Mouse (Mus musculus) heart, embryonic 16.5 days (tissue): ENCODE measurements at regions not wholly inside any gene's neighbourhood (a gene's known extent, or its start where the extent isn't known, plus 50 kb on each side); places are given as distances from the start of the nearest gene placed in this dataset.
A peak's percentile ranks its signal among the peaks of the same experiment; 100 is the strongest.
"Not testable (repeated sequence)": the region's sequence is repeated elsewhere in the genome, so short reads cannot be mapped to it uniquely, and the experiment has no call there.

Experiments used
- ATAC-seq: fragments of 200-750 bp; cut with Nextera tagmentation; replicated peaks from 2 replicates; pipeline ENCODE4 v1.8.0; 2017; ENCODE audit warnings: moderate number of reproducible peaks; ENCODE audit not compliant: insufficient read depth, low FRiP score; ENCODE audit errors: extremely low read depth
- H3K27ac ChIP-seq: fragments of 300-500 bp; sonication (generic); 2 replicates; pipeline ENCODE4 v1.5.1; 2014; ENCODE audit warnings: mild to moderate bottlenecking, low read length, control low read depth, moderate library complexity
- H3K27me3 ChIP-seq: fragments of 300-500 bp; sonication (generic); 2 replicates; pipeline ENCODE4 v1.6.1; 2014; ENCODE audit warnings: low read length, mixed read lengths; ENCODE audit not compliant: control insufficient read depth, insufficient read depth
- H3K36me3 ChIP-seq: fragments of 300-500 bp; sonication (generic); 2 replicates; pipeline ENCODE4 v1.6.1; 2014; ENCODE audit not compliant: control insufficient read depth, insufficient read depth
- H3K4me1 ChIP-seq: fragments of 300-500 bp; sonication (generic); 2 replicates; pipeline ENCODE4 v1.6.1; 2014; ENCODE audit warnings: low read length, mixed read lengths; ENCODE audit not compliant: control insufficient read depth, insufficient read depth
- H3K4me2 ChIP-seq: fragments of 300-500 bp; sonication (generic); 2 replicates; pipeline ENCODE4 v1.6.1; 2014; ENCODE audit warnings: low read depth, mild to moderate bottlenecking, control low read depth, low read length
- H3K4me3 ChIP-seq: fragments of 300-500 bp; sonication (generic); 2 replicates; pipeline ENCODE4 v1.5.1; 2014; ENCODE audit warnings: mild to moderate bottlenecking, control low read depth, low read length
- H3K9ac ChIP-seq: fragments of 300-500 bp; sonication (generic); 2 replicates; pipeline ENCODE4 v1.6.1; 2014; ENCODE audit warnings: low read length, control low read depth
- H3K9me3 ChIP-seq: fragments of 300-500 bp; sonication (generic); replicated peaks from 2 replicates; pipeline ENCODE4 v1.6.1; 2016; ENCODE audit warnings: low read length; ENCODE audit not compliant: control insufficient read depth
- WGBS: fragments of 180-500 bp; shearing (Covaris S2); extraction: QIAGEN DNeasy Blood & Tissue Kit; methylation state at CpG from one replicate; pipeline ENCODE4 v1.1.7; 2014; 5-methylcytosine and 5-hydroxymethylcytosine counted together

DNA sequence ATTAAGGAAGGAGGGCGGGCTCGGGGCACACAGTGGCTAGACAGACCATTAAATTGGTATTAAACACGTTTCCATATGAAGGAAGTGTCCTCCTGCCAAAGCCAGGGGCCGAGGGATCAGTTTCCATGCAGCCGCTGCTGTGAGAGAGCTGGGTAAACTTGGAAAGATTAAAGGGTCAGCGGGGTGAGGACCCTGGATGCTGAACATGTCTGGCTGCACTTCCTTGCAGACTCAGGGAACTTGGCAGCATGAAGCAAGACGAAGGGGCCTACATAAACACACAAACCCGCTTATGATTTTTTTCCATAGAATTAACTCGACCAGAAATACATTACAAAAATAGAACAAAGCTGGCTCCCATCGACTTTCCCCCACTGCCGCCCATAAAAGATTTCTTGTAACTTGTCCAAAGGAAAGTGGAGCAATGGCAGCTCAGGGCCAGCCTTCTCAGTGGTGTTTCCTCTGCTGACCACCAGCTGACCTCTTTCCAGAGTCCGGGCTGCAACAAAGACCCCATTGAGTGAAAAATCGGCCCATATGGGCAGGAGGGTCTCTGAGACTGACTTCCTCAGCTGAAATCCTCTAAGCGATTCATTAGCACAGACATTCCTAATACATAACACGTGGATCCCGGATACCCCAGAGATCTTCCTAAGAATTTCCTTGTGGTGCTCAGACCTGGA, 141.0 kb upstream of the Tmc3 start:
- Histone ChIP-seq H3K4me2 (no peak overlapping the region), H3K4me1 (peaks cover 12% of the 10 kb centered on the region), H3K27me3 (no peaks in the 10 kb centered on the region), H3K9ac (no peak overlapping the region), H3K36me3 (no peaks in the 10 kb centered on the region), H3K9me3 (no peaks in the 10 kb centered on the region), H3K27ac (peak overlapping the region; percentile 68), H3K4me3 (no peak overlapping the region)
- WGBS, result 33% methylated on average over 16 of the region's 16 CpGs
- ATAC-seq, result peak; percentile 77

DNA sequence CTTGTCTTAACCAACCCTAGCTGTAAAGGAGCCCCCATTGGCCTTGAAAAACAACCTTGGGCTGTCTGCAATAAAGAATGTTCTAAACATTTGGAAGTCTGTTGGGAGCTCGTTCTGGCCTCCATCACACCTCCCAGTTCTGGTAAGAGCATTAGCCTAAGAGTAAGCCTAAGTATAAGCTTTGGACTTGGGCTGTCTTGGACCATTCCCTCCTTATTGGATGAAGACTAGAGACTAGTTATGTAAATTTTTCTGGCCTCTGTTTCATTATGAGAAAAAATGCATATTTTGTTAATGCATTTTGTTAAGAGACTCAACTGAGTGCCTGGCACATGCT, 140.5 kb upstream of the Tmc3 start:
- Histone ChIP-seq H3K4me1 (peaks cover 12% of the 10 kb centered on the region), H3K27me3 (no peaks in the 10 kb centered on the region), H3K36me3 (no peaks in the 10 kb centered on the region), H3K9ac (no peak overlapping the region), H3K9me3 (no peaks in the 10 kb centered on the region), H3K4me2 (no peak overlapping the region), H3K27ac (peak overlapping the region; percentile 68), H3K4me3 (no peak overlapping the region)
- WGBS, result 58% methylated on average over 1 of the region's 1 CpGs
- no peak for ATAC-seq

- no peak; the same call in 1 of the 2 replicates for ATAC-seq
- no peak overlapping the region for H3K9ac ChIP-seq
- 28% methylated on average over 5 of the region's 5 CpGs for WGBS
Measured at GRCm38 (mm10) chr7:83445181-83445926, 139.4 kb upstream of the Tmc3 start.

GRCm38 (mm10) chr7:83450346-83450745, 134.4 kb upstream of the Tmc3 start:
- Histone ChIP-seq H3K4me1 (peaks cover 18% of the 10 kb centered on the region), H3K27me3 (no peaks in the 10 kb centered on the region), H3K9ac (no peak overlapping the region), H3K9me3 (no peaks in the 10 kb centered on the region), H3K4me3 (no peak overlapping the region), H3K4me2 (no peak overlapping the region), H3K36me3 (no peaks in the 10 kb centered on the region), H3K27ac (no peak overlapping the region)
- 31% methylated on average over 3 of the region's 3 CpGs for WGBS
- no peak; the same call in 1 of the 2 replicates for ATAC-seq

More at GRCm38 (mm10) chr7:83445181-83445926, 139.4 kb upstream of the Tmc3 start:
- Histone ChIP-seq H3K27me3 (no peaks in the 10 kb centered on the region), H3K4me2 (no peak overlapping the region), H3K27ac (peak overlapping the region; percentile 55), H3K36me3 (no peaks in the 10 kb centered on the region), H3K9me3 (no peaks in the 10 kb centered on the region), H3K4me3 (no peak overlapping the region), H3K4me1 (peaks cover 14% of the 10 kb centered on the region)

- H3K4me3 ChIP-seq, result no peak overlapping the region
- 0 out of 2 replicates have a peak overlapping the region, but pooled peaks have one; percentile 18 for H3K27ac ChIP-seq
- H3K27me3 ChIP-seq, result no peaks in the 10 kb centered on the region
- no peaks in the 10 kb centered on the region for H3K9me3 ChIP-seq
- peak; percentile 41 for ATAC-seq
- H3K36me3 ChIP-seq, result no peaks in the 10 kb centered on the region
- H3K9ac ChIP-seq, result no peak overlapping the region
- 10% methylated on average over 7 of the region's 7 CpGs for WGBS
- H3K4me1 ChIP-seq, result peaks cover 13% of the 10 kb centered on the region
- H3K4me2 ChIP-seq, result peak overlapping the region; percentile 18; the same call in 1 of the 2 replicates
Measured at GRCm38 (mm10) chr7:83452309-83452708, 132.4 kb upstream of the Tmc3 start.

- Histone ChIP-seq H3K9ac (no peak overlapping the region), H3K4me3 (no peak overlapping the region), H3K27ac (no peak overlapping the region), H3K36me3 (no peaks in the 10 kb centered on the region), H3K27me3 (no peaks in the 10 kb centered on the region), H3K9me3 (no peaks in the 10 kb centered on the region), H3K4me1 (no peaks in the 10 kb centered on the region), H3K4me2 (no peak overlapping the region)
- ATAC-seq, result no peak
- 54% methylated on average over 3 of the region's 3 CpGs for WGBS
Measured at GRCm38 (mm10) chr7:83459520-83459919, 125.2 kb upstream of the Tmc3 start.

GRCm38 (mm10) chr7:83467006-83467405, 117.7 kb upstream of the Tmc3 start:
- no peaks in the 10 kb centered on the region for H3K27me3 ChIP-seq
- no peaks in the 10 kb centered on the region for H3K9me3 ChIP-seq
- no peak overlapping the region for H3K4me2 ChIP-seq
- ATAC-seq, result no peak
- no peaks in the 10 kb centered on the region for H3K36me3 ChIP-seq
- 56% methylated on average over 8 of the region's 8 CpGs for WGBS
- no peak overlapping the region for H3K9ac ChIP-seq
- no peak overlapping the region for H3K4me3 ChIP-seq
- H3K27ac ChIP-seq, result no peak overlapping the region
- H3K4me1 ChIP-seq, result no peaks in the 10 kb centered on the region

DNA sequence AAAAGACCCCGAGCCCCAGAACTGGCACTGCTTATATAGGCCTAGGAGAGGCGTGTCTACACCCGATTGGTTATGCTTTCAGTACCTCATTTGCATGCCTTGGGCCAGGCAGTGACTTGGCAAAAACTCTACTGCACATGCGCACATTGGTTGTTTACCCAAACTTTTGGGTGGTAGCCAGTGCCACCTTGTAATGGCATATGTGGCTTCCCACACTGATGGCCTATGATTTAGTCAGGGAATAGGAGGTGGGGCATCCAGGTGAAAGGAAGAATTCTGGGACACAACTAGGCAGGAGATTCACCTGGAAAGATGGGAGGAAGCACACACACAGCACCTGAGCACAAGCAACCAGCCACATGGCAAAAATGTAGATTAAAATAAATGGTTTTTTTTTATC, 114.9 kb upstream of the Tmc3 start:
- 88% methylated on average over 4 of the region's 4 CpGs for WGBS
- ATAC-seq, result not testable (repeated sequence)

DNA sequence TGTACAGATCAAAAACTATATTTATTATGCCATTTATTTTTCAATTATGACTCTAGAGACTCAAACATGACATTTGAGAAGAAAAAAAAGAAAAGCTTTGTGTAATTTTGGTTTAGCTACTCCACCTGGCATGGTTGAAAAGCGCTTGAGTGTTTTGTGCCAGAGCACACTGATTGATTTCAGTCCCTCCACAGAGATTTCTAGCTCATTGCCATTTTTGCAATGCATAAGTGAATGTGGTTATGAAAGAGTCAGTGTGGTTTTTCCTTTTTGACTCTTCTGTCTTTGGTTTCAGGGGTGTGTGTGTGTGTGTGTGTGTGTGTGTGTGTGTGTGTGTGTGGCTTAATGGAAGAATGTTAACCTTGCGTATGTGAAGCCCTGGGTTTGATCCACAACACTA, 113.6 kb upstream of the Tmc3 start:
- WGBS, result 81% methylated on average over 2 of the region's 2 CpGs
- no peaks in the 10 kb centered on the region for H3K9me3 ChIP-seq
- peaks cover 10% of the 10 kb centered on the region for H3K4me1 ChIP-seq
- H3K27ac ChIP-seq, result no peak overlapping the region
- no peak overlapping the region for H3K4me3 ChIP-seq
- H3K4me2 ChIP-seq, result no peak overlapping the region
- no peak overlapping the region for H3K9ac ChIP-seq
- H3K27me3 ChIP-seq, result no peaks in the 10 kb centered on the region
- ATAC-seq, result no peak
- H3K36me3 ChIP-seq, result no peaks in the 10 kb centered on the region

More for the DNA sequence above, 114.9 kb upstream of the Tmc3 start:
- not testable (repeated sequence) for H3K9ac ChIP-seq, H3K27me3 ChIP-seq, H3K4me1 ChIP-seq, H3K27ac ChIP-seq, H3K36me3 ChIP-seq, H3K4me3 ChIP-seq, H3K9me3 ChIP-seq, H3K4me2 ChIP-seq
